Mouse (Mus musculus): ENCODE measurements around the gene Htr3a.

- TF ChIP-seq POLR2A (IDR thresholded peaks at IDR 0.05; ENCODE audit: low read depth, low read length) = no peak
- TF ChIP-seq CTCF (IDR thresholded peaks at IDR 0.05; ENCODE audit: extremely low read depth, insufficient read length, insufficient replicate concordance, low read depth, low read length) = no peak
These were observed 17.9 kb upstream of the Htr3a start for GRCm38 (mm10) chr9:48928781-48929180.

All from small intestine, adult 2 months (tissue).